Mouse (Mus musculus) macrophage (primary cell): ENCODE results near the gene Pdcd6ip. TPM values are rescaled to one million over a fixed set of nuclear protein-coding genes. Genes with fewer than 3 reads are reported as not detected.

Source experiments
- H3K27ac ChIP-seq: fragments of 350-480 bp; formaldehyde crosslinking; 2 replicates; pipeline ENCODE4 v1.9.0; 2021
- H3K36me3 ChIP-seq: fragments of 350-480 bp; formaldehyde crosslinking; 2 replicates; pipeline ENCODE4 v1.9.0; 2021; ENCODE audit errors: inconsistent target
- H3K4me3 ChIP-seq: fragments of 350-480 bp; formaldehyde crosslinking; 2 replicates; pipeline ENCODE4 v1.9.0; 2021; ENCODE audit errors: inconsistent target
- H3K79me2 ChIP-seq: fragments of 350-480 bp; formaldehyde crosslinking; 2 replicates; pipeline ENCODE4 v1.9.0; 2021; ENCODE audit errors: inconsistent target
- whole genome bisulfite sequencing: methylation state at CpG from one replicate; pipeline ENCODE4 v1.1.7; 2026; ENCODE audit warnings: inconsistent platforms; ENCODE audit not compliant: missing documents; 5-methylcytosine and 5-hydroxymethylcytosine counted together
- polyA plus RNA-seq: library from polyadenylated mRNA; stranded (reverse); fragments of 250-400 nt; gene quantifications from 3 replicates; pipeline ENCODE4 v1.2.4, GENCODE M21; 2018; ENCODE audit warnings: inconsistent platforms

The Pdcd6ip gene
- polyA plus RNA-seq, 1 experiment from 2014 or later, result 173 TPM

GRCm38 (mm10) chr9:113626730-113627129 lies 81.3 kb downstream of the Pdcd6ip start:
- WGBS, result 90% methylated on average over 10 of the region's 10 CpGs
- no peaks in the 10 kb centered on the region for H3K36me3 ChIP-seq
- no peaks in the 10 kb centered on the region for H3K79me2 ChIP-seq
- H3K4me3 ChIP-seq, result no peak overlapping the region
- H3K27ac ChIP-seq, result no peak overlapping the region

- 81% methylated on average over 6 of the region's 6 CpGs for whole genome bisulfite sequencing
- Histone ChIP-seq H3K36me3 (no peaks in the 10 kb centered on the region), H3K4me3 (no peak overlapping the region), H3K27ac (no peak overlapping the region), H3K79me2 (no peaks in the 10 kb centered on the region)
Observed at GRCm38 (mm10) chr9:113624086-113624485, 84.0 kb downstream of the Pdcd6ip start.

- Histone ChIP-seq H3K79me2 (no peaks in the 10 kb centered on the region), H3K4me3 (no peak overlapping the region), H3K27ac (no peak overlapping the region), H3K36me3 (no peaks in the 10 kb centered on the region)
- WGBS, result 91% methylated on average over 6 of the region's 6 CpGs
Observed at GRCm38 (mm10) chr9:113617081-113617480, 91.0 kb downstream of the Pdcd6ip start.

GRCm38 (mm10) chr9:113610776-113611175 lies 97.3 kb downstream of the Pdcd6ip start:
- Histone ChIP-seq H3K79me2 (no peaks in the 10 kb centered on the region), H3K4me3 (no peak overlapping the region), H3K27ac (no peak overlapping the region), H3K36me3 (no peaks in the 10 kb centered on the region)
- 66% methylated on average over 7 of the region's 7 CpGs for WGBS

- Histone ChIP-seq H3K36me3 (no peaks in the 10 kb centered on the region), H3K27ac (no peak overlapping the region), H3K4me3 (no peak overlapping the region), H3K79me2 (no peaks in the 10 kb centered on the region)
Observed at GRCm38 (mm10) chr9:113602140-113602539, 105.9 kb downstream of the Pdcd6ip start.

Other genes starting within 250 kb of the Pdcd6ip start
- 18.4 to 27.9 TPM (median 23.3 TPM) in 3 replicates for gene Clasp2, start 33.2 kb upstream of the Pdcd6ip start, polyA plus RNA-seq
- gene Ubp1, start 222.7 kb upstream of the Pdcd6ip start, polyA plus RNA-seq, result 26.0 to 36.0 TPM (median 32.5 TPM) in 3 replicates